In genomic region chr14:36863877-36864489, GRCm38 (mm10) we compare ENCODE assay signal across 1 mouse cellular context.
TF ChIP-seq lines count a peak whose summit lies in the region.

No protein-coding gene starts in this region.

TF ChIP-seq in CH12.LX, 34 proteins besides CTCF, POLR2A, EP300 and RAD21 (continued from another document):
- TF ChIP-seq IRF4 (IDR thresholded peaks at IDR 0.05; ENCODE audit: low read depth, low read length) (peak; percentile 85), UBTF (IDR thresholded peaks at IDR 0.05; ENCODE audit: low read depth, low read length) (no peak), GABPA (IDR thresholded peaks at IDR 0.05; ENCODE audit: insufficient replicate concordance, low read depth, low read length) (no peak), USF1 (IDR thresholded peaks at IDR 0.05; ENCODE audit: low read depth, low read length) (peak; percentile 85), HCFC1 (IDR thresholded peaks at IDR 0.05; ENCODE audit: low read depth, low read length) (peak; percentile 57; the same call in 1 of the 2 replicates), MAZ (IDR thresholded peaks at IDR 0.05; ENCODE audit: low read depth, low read length) (peak; percentile 82), JUND (conservative IDR thresholded peaks at IDR 0.05; ENCODE audit: low read depth, low read length) (peak; percentile 48; the same call in 1 of the 2 replicates), ELF1 (IDR thresholded peaks at IDR 0.05; ENCODE audit: low read depth, low read length) (peak; percentile 77), RCOR1 (conservative IDR thresholded peaks at IDR 0.05; ENCODE audit: low read depth, low read length) (peak; percentile 20; the same call in 1 of the 2 replicates), POLR2AphosphoS2 (IDR thresholded peaks at IDR 0.05; ENCODE audit: low read depth, low read length) (no peak), MEF2A (IDR thresholded peaks at IDR 0.05; ENCODE audit: borderline replicate concordance, low read depth, low read length) (peak; percentile 74; the same call in 1 of the 2 replicates), CHD2 (IDR thresholded peaks at IDR 0.05; ENCODE audit: low read length) (no peak), CHD1 (IDR thresholded peaks at IDR 0.05; ENCODE audit: low read depth, low read length) (0 out of 2 replicates have a peak, but pooled peaks have one; percentile 69), PAX5 (IDR thresholded peaks at IDR 0.05; ENCODE audit: low read length) (no peak)
